Mouse (Mus musculus) brain, embryonic 14.5 days (tissue): Measurements from ENCODE around the gene Pilrb2.

ENCODE experiments used
- CTCF ChIP-seq: fragments of 200-500 bp; IDR thresholded peaks from 2 replicates; pipeline ENCODE4 v1.5.1; 2012; ENCODE audit warnings: inconsistent platforms, mild to moderate bottlenecking, moderate library complexity, borderline replicate concordance; ENCODE audit not compliant: insufficient read depth, insufficient read length; ENCODE audit errors: extremely low read depth
- POLR2A ChIP-seq: fragments of 200-500 bp; IDR thresholded peaks from 2 replicates; pipeline ENCODE4 v1.6.1; 2012; ENCODE audit warnings: mild to moderate bottlenecking, inconsistent platforms, borderline replicate concordance; ENCODE audit not compliant: poor library complexity, insufficient read depth, insufficient read length, severe bottlenecking; ENCODE audit errors: extremely low read depth

GRCm38 (mm10) chr5:137830238-137830637 lies 41.4 kb downstream of the Pilrb2 start:
- TF ChIP-seq CTCF: no peak
- TF ChIP-seq POLR2A: no peak
